In genomic region chr2:122300656-122301020, GRCm38 (mm10) we compare ENCODE assay signal across 10 mouse cellular contexts. TPM values are rescaled to one million over a fixed set of nuclear protein-coding genes. Genes with fewer than 3 reads are reported as not detected.
DNase-seq lines count a peak whose midpoint lies in the region; ATAC-seq and TF ChIP-seq lines count a peak whose summit lies in the region.
"Had no signal": no experiment of that assay in that cellular context is flagged by ENCODE, and none has a peak within 500 bp of the region (broad histone marks: within the 10 kb centered on the region; RNA-seq: fewer than 3 reads in every experiment).

No protein-coding gene starts in this region.

- no peak for DNase-seq in heart, postnatal 14 days
- DNase-seq in testis, postnatal 14 days (ENCODE audit: low spot score) = no peak
- no peak for DNase-seq in limb, embryonic 14.5 days (ENCODE audit: low spot score)
- no peak for DNase-seq in stomach, postnatal 0 days (ENCODE audit: low spot score)
- DNase-seq in left cerebral cortex, postnatal 14 days (ENCODE audit: low spot score in 2 of 2) = no peak
- no peak for DNase-seq in frontal cortex, postnatal 14 days (ENCODE audit: low spot score in 2 of 2)

- peak overlapping the region; percentile 70 for H3K4me2 ChIP-seq in heart, embryonic 16.5 days (ENCODE audit: low read depth, low read length)
- no peak overlapping the region for H3K4me2 ChIP-seq in limb, embryonic 14.5 days (replicated peaks; ENCODE audit: low read depth, low read length, severe bottlenecking)
- H3K4me2 ChIP-seq in stomach, postnatal 0 days (replicated peaks; ENCODE audit: low read depth) = peak overlapping the region; percentile 52

- TF ChIP-seq POLR2A in testis, adult 2 months (IDR thresholded peaks at IDR 0.05; ENCODE audit: control insufficient read depth, low read depth, low read length) = no peak
- TF ChIP-seq POLR2A in limb, embryonic 14.5 days (IDR thresholded peaks at IDR 0.05; ENCODE audit: borderline replicate concordance, extremely low read depth, insufficient read depth, insufficient read length) = no peak

- ATAC-seq in heart, embryonic 16.5 days (replicated peaks; ENCODE audit: extremely low read depth, insufficient read depth, low FRiP score) = no peak
- ATAC-seq in limb, embryonic 14.5 days (ENCODE audit: low FRiP score, low read depth) = no peak
- no peak for ATAC-seq in stomach, postnatal 0 days (ENCODE audit: low FRiP score, low TSS enrichment)

- H3K4me1 ChIP-seq in heart, embryonic 16.5 days (ENCODE audit: control insufficient read depth, insufficient read depth, low read length) = peaks cover 25% of the 10 kb centered on the region
- H3K4me1 ChIP-seq in testis, adult 2 months (ENCODE audit: control insufficient read depth, insufficient read depth, low read length) = peaks cover 29% of the 10 kb centered on the region
- peaks cover 21% of the 10 kb centered on the region for H3K4me1 ChIP-seq in limb, embryonic 14.5 days (ENCODE audit: control insufficient read depth, insufficient read depth, low read length)
- H3K4me1 ChIP-seq in stomach, postnatal 0 days (replicated peaks; ENCODE audit: control insufficient read depth, insufficient read depth) = no peaks in the 10 kb centered on the region; the same call in 1 of the 2 replicates

- H3K9me3 ChIP-seq in heart, embryonic 16.5 days (replicated peaks; ENCODE audit: control insufficient read depth, low read length) = no peaks in the 10 kb centered on the region
- H3K9me3 ChIP-seq in limb, embryonic 14.5 days (ENCODE audit: control insufficient read depth, low read length) = no peaks in the 10 kb centered on the region
- no peaks in the 10 kb centered on the region for H3K9me3 ChIP-seq in stomach, postnatal 0 days (ENCODE audit: control insufficient read depth, low read length)

- H3K27me3 ChIP-seq in heart, embryonic 16.5 days (ENCODE audit: control insufficient read depth, insufficient read depth, low read length) = peaks cover 85% of the 10 kb centered on the region
- peaks cover 4% of the 10 kb centered on the region; the same call in 1 of the 2 replicates for H3K27me3 ChIP-seq in testis, adult 2 months (ENCODE audit: control insufficient read depth, insufficient read depth, low read length)
- peaks cover 90% of the 10 kb centered on the region for H3K27me3 ChIP-seq in limb, embryonic 14.5 days (ENCODE audit: control insufficient read depth, insufficient read depth, low read length)
- peaks cover 22% of the 10 kb centered on the region; the same call in 1 of the 2 replicates for H3K27me3 ChIP-seq in stomach, postnatal 0 days (ENCODE audit: control insufficient read depth, insufficient read depth, low read length)

- H3K9ac ChIP-seq in heart, embryonic 16.5 days (ENCODE audit: low read length) = no peak overlapping the region
- no peak overlapping the region for H3K9ac ChIP-seq in limb, embryonic 14.5 days (ENCODE audit: low read depth, low read length, severe bottlenecking)
- no peak overlapping the region for H3K9ac ChIP-seq in stomach, postnatal 0 days (ENCODE audit: low read length)

- intact Hi-C loops in heart, postnatal 14 days (cut with DNase I) = loop anchor here (5.0 kb wide), 1 partner anchor 53 kb away; no protein-coding TSS in a partner anchor
- intact Hi-C loops in left cerebral cortex, postnatal 14 days (cut with DNase I) = loop anchor here (10.0 kb wide), 1 partner anchor 254 kb away; no protein-coding TSS in a partner anchor

- no peaks in the 10 kb centered on the region for H3K36me3 ChIP-seq in heart, embryonic 16.5 days (ENCODE audit: control insufficient read depth, insufficient read depth)
- no peaks in the 10 kb centered on the region for H3K36me3 ChIP-seq in testis, adult 2 months (ENCODE audit: control insufficient read depth, insufficient read depth, low read length)
- H3K36me3 ChIP-seq in limb, embryonic 14.5 days (ENCODE audit: control insufficient read depth, insufficient read depth, low read length) = no peaks in the 10 kb centered on the region
- no peaks in the 10 kb centered on the region for H3K36me3 ChIP-seq in stomach, postnatal 0 days (ENCODE audit: control insufficient read depth, insufficient read depth, low read length)

- 11% methylated on average over 14 of the region's 14 CpGs for WGBS in heart, embryonic 16.5 days
- WGBS in limb, embryonic 14.5 days = 10% methylated on average over 14 of the region's 14 CpGs
- WGBS in stomach, postnatal 0 days = 12% methylated on average over 14 of the region's 14 CpGs

- no peak for TF ChIP-seq EP300 in stomach, postnatal 0 days (optimal IDR thresholded peaks at IDR 0.05)

- TF ChIP-seq CTCF in testis, adult 2 months (IDR thresholded peaks at IDR 0.05; ENCODE audit: control insufficient read depth, insufficient read depth, insufficient replicate concordance, low read depth, low read length) = no peak
- TF ChIP-seq CTCF in stomach, postnatal 0 days (IDR thresholded peaks at IDR 0.05; ENCODE audit: low read depth) = no peak

- no peak overlapping the region for H3K27ac ChIP-seq in heart, embryonic 16.5 days (ENCODE audit: low read length)
- H3K27ac ChIP-seq in testis, adult 2 months (ENCODE audit: control insufficient read depth, insufficient read depth, low read depth, low read length) = no peak overlapping the region
- H3K27ac ChIP-seq in limb, embryonic 14.5 days (replicated peaks; ENCODE audit: low read depth, low read length) = no peak overlapping the region
- H3K27ac ChIP-seq in stomach, postnatal 0 days (replicated peaks) = no peak overlapping the region

- H3K4me3 ChIP-seq in heart, embryonic 16.5 days (ENCODE audit: low read length) = peak overlapping the region; percentile 50; the same call in 1 of the 2 replicates
- peak overlapping the region; percentile 63; the same call in 1 of the 2 replicates for H3K4me3 ChIP-seq in testis, adult 2 months (ENCODE audit: control insufficient read depth, low read depth, low read length)
- H3K4me3 ChIP-seq in limb, embryonic 14.5 days (replicated peaks; ENCODE audit: low read length) = peak overlapping the region; percentile 35; the same call in 1 of the 2 replicates
- peak overlapping the region; percentile 35; the same call in 1 of the 2 replicates for H3K4me3 ChIP-seq in stomach, postnatal 0 days (ENCODE audit: low read depth, low read length)

RNA-seq across cellular contexts. Expression of gene Duoxa2, which starts 1.9 kb away (rescaled TPM):
- polyA plus RNA-seq in heart, embryonic 16.5 days (2015; fragmentation: Nextera tagmentation; extraction: Ambion mirVana) = not detected in 2 replicates
- total RNA-seq in heart, postnatal 14 days (2021) = under 1 TPM; 0.17 TPM
- polyA plus RNA-seq in testis, adult 2 months (2012; rRNA removed) = 0.06 and 0.08 TPM in 2 replicates
- 0.41 and 0.61 TPM in 2 replicates for polyA plus RNA-seq in limb, embryonic 14.5 days (2012; rRNA removed)
- polyA plus RNA-seq in limb, embryonic 14.5 days (2014; fragmentation: Nextera tagmentation; extraction: Ambion mirVana) = 0.18 and 0.72 TPM in 2 replicates
- polyA plus RNA-seq in stomach, postnatal 0 days (2015; fragmentation: Nextera tagmentation; extraction: Ambion mirVana) = 98.8 and 101 TPM in 2 replicates
- not detected for total RNA-seq in left cerebral cortex, postnatal 14 days (2021)
- total RNA-seq: gastrocnemius, postnatal 4 days had no signal
- polyA plus RNA-seq: liver, embryonic 16.5 days had no signal

RNA-seq across cellular contexts. Expression of gene Duox2, which starts 2.4 kb away (rescaled TPM):
- polyA plus RNA-seq in heart, embryonic 16.5 days (2015; fragmentation: Nextera tagmentation; extraction: Ambion mirVana) = 0.05 and 0.11 TPM in 2 replicates
- total RNA-seq in heart, postnatal 14 days (2021) = under 1 TPM; 0.41 to 0.57 TPM
- polyA plus RNA-seq in testis, adult 2 months (2012; rRNA removed) = 0.06 and 0.11 TPM in 2 replicates
- polyA plus RNA-seq in limb, embryonic 14.5 days (2012; rRNA removed) = 0.16 and 0.27 TPM in 2 replicates
- 0.08 and 0.54 TPM in 2 replicates for polyA plus RNA-seq in limb, embryonic 14.5 days (2014; fragmentation: Nextera tagmentation; extraction: Ambion mirVana)
- polyA plus RNA-seq in stomach, postnatal 0 days (2015; fragmentation: Nextera tagmentation; extraction: Ambion mirVana) = 15.2 and 17.2 TPM in 2 replicates
- total RNA-seq in left cerebral cortex, postnatal 14 days (2021) = under 1 TPM in 1 of 2 experiments, not detected in 1; 0.09 TPM
- polyA plus RNA-seq: liver, embryonic 16.5 days had no signal

RNA-seq across cellular contexts. Expression of gene Duoxa1, which starts 12.9 kb away (rescaled TPM):
- polyA plus RNA-seq in heart, embryonic 16.5 days (2015; fragmentation: Nextera tagmentation; extraction: Ambion mirVana) = 0.54 and 0.97 TPM in 2 replicates
- total RNA-seq in heart, postnatal 14 days (2021) = under 1 TPM; 0.19 to 0.56 TPM
- 0.12 and 0.41 TPM in 2 replicates for polyA plus RNA-seq in testis, adult 2 months (2012; rRNA removed)
- 6.9 and 9.1 TPM in 2 replicates for polyA plus RNA-seq in limb, embryonic 14.5 days (2012; rRNA removed)
- 7.9 and 10.3 TPM in 2 replicates for polyA plus RNA-seq in limb, embryonic 14.5 days (2014; fragmentation: Nextera tagmentation; extraction: Ambion mirVana)
- polyA plus RNA-seq in stomach, postnatal 0 days (2015; fragmentation: Nextera tagmentation; extraction: Ambion mirVana) = 17.3 and 19.4 TPM in 2 replicates
- not detected for total RNA-seq in left cerebral cortex, postnatal 14 days (2021)
- polyA plus RNA-seq: liver, embryonic 16.5 days had no signal

RNA-seq across cellular contexts. Expression of gene Duox1, which starts 14.8 kb away (rescaled TPM):
- 0.05 and 0.12 TPM in 2 replicates for polyA plus RNA-seq in heart, embryonic 16.5 days (2015; fragmentation: Nextera tagmentation; extraction: Ambion mirVana)
- under 1 TPM; 0.24 to 0.37 TPM for total RNA-seq in heart, postnatal 14 days (2021)
- 0.07 and 0.09 TPM in 2 replicates for polyA plus RNA-seq in testis, adult 2 months (2012; rRNA removed)
- polyA plus RNA-seq in limb, embryonic 14.5 days (2012; rRNA removed) = 1.2 and 1.5 TPM in 2 replicates
- polyA plus RNA-seq in limb, embryonic 14.5 days (2014; fragmentation: Nextera tagmentation; extraction: Ambion mirVana) = 1.2 and 1.6 TPM in 2 replicates
- 3.5 and 4.3 TPM in 2 replicates for polyA plus RNA-seq in stomach, postnatal 0 days (2015; fragmentation: Nextera tagmentation; extraction: Ambion mirVana)
- total RNA-seq in left cerebral cortex, postnatal 14 days (2021) = under 1 TPM; 0.07 to 0.15 TPM
- polyA plus RNA-seq: liver, embryonic 16.5 days had no signal

Comparison
In these comparisons a context has a peak if more than half of its experiments do, and no peak if none do; other contexts are left out.
1. RNA of gene Duoxa2, which starts 1.9 kb away (polyA plus RNA-seq): 98.8 to 101 TPM in stomach, postnatal 0 days; 0.18 to 0.72 TPM in limb, embryonic 14.5 days, 0.06 to 0.08 TPM in testis, adult 2 months and not detected in heart, embryonic 16.5 days; every median in the first group is over 10 times any median in the second.
2. RNA of gene Duox2, which starts 2.4 kb away (polyA plus RNA-seq): 15.2 to 17.2 TPM in stomach, postnatal 0 days; 0.08 to 0.54 TPM in limb, embryonic 14.5 days, 0.06 to 0.11 TPM in testis, adult 2 months and 0.05 to 0.11 TPM in heart, embryonic 16.5 days; every median in the first group is over 10 times any median in the second.
3. Peak in every context shown above with its lines, with median percentiles within 50 percentile points of each other: H3K4me3 ChIP-seq.